Mouse (Mus musculus) stomach, embryonic 14.5 days (tissue): ENCODE results near the gene Herpud2. TPM values are rescaled to one million over a fixed set of nuclear protein-coding genes. Genes with fewer than 3 reads are reported as not detected.
"Not testable (repeated sequence)": the region's sequence is repeated elsewhere in the genome, so short reads cannot be mapped to it uniquely, and the experiment has no call there.

Experiments
- ATAC-seq: fragments of 200-750 bp; cut with Nextera tagmentation; 2 replicates; pipeline ENCODE4 v1.8.0; 2017; ENCODE audit warnings: low read depth, moderate TSS enrichment; ENCODE audit not compliant: insufficient number of reproducible peaks, insufficient read depth, low FRiP score
- H3K27ac ChIP-seq: fragments of 300-500 bp; sonication (generic); 2 replicates; pipeline ENCODE4 v1.5.1; 2014; ENCODE audit warnings: mild to moderate bottlenecking, low read length, moderate library complexity, mixed read lengths
- H3K27me3 ChIP-seq: fragments of 300-500 bp; sonication (generic); 2 replicates; pipeline ENCODE4 v1.6.1; 2014; ENCODE audit warnings: low read length, control low read depth, mixed read lengths; ENCODE audit not compliant: control insufficient read depth, insufficient read depth
- H3K36me3 ChIP-seq: fragments of 300-500 bp; sonication (generic); 2 replicates; pipeline ENCODE4 v1.6.1; 2014; ENCODE audit warnings: mild to moderate bottlenecking, control low read depth, low read length, moderate library complexity, mixed read lengths; ENCODE audit not compliant: control insufficient read depth, insufficient read depth
- H3K4me1 ChIP-seq: fragments of 300-500 bp; sonication (generic); 2 replicates; pipeline ENCODE4 v1.6.1; 2014; ENCODE audit warnings: low read length, control low read depth, mixed read lengths; ENCODE audit not compliant: control insufficient read depth, insufficient read depth
- H3K4me2 ChIP-seq: fragments of 300-500 bp; sonication (generic); replicated peaks from 2 replicates; pipeline ENCODE4 v1.6.1; 2014; ENCODE audit warnings: low read depth, low read length, control low read depth
- H3K4me3 ChIP-seq: fragments of 300-500 bp; sonication (generic); 2 replicates; pipeline ENCODE4 v1.5.1; 2014; ENCODE audit warnings: low read depth, low read length, control low read depth
- H3K9ac ChIP-seq: fragments of 300-500 bp; sonication (generic); replicated peaks from 2 replicates; pipeline ENCODE4 v1.6.1; 2014; ENCODE audit warnings: low read depth, mild to moderate bottlenecking, control low read depth, low read length, moderate library complexity, mixed read lengths
- H3K9me3 ChIP-seq: fragments of 300-500 bp; sonication (generic); 2 replicates; pipeline ENCODE4 v1.6.1; 2016; ENCODE audit warnings: low read depth, low read length, control low read depth; ENCODE audit not compliant: control insufficient read depth
- WGBS: fragments of 180-500 bp; shearing (Covaris S2); extraction: QIAGEN DNeasy Blood & Tissue Kit; methylation state at CpG from one replicate; pipeline ENCODE4 v1.1.7; 2014; 5-methylcytosine and 5-hydroxymethylcytosine counted together
- polyA plus RNA-seq: library from polyadenylated mRNA; unstranded; fragments of >200 nt; fragmentation: Nextera tagmentation; extraction: Ambion mirVana; gene quantifications from 2 replicates; pipeline ENCODE4 v1.2.1, GENCODE M21; 2014

The Herpud2 gene
- polyA plus RNA-seq, 1 experiment from 2014 or later: 32.4 TPM

DNA sequence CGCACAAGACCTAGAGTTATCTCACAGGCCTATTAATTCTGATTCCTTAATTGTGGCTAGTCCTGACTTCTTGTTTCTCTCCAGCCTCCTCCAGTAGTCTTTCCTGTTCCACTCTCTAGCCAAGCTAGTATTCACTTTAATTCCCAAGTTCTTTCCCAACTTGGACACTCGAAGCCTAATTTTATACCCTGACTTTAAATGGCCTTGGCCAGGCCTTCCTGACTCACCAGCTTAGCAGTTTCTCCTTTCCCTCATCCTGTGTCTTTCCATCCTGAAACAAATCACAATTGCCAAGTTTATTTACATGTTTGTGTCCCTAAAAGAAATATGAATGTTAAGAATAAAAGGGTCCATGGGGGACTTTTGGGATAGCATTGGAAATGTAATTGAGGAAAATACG, 9.6 kb downstream of the Herpud2 start:
- no peak overlapping the region for H3K9ac ChIP-seq
- H3K36me3 ChIP-seq: no peaks in the 10 kb centered on the region; the same call in 1 of the 2 replicates
- no peak overlapping the region for H3K4me3 ChIP-seq
- no peaks in the 10 kb centered on the region for H3K9me3 ChIP-seq
- WGBS: 94% methylated on average over 3 of the region's 3 CpGs
- H3K4me2 ChIP-seq: no peak overlapping the region
- H3K4me1 ChIP-seq: no peaks in the 10 kb centered on the region
- no peak for ATAC-seq
- no peaks in the 10 kb centered on the region for H3K27me3 ChIP-seq
- no peak overlapping the region for H3K27ac ChIP-seq

DNA sequence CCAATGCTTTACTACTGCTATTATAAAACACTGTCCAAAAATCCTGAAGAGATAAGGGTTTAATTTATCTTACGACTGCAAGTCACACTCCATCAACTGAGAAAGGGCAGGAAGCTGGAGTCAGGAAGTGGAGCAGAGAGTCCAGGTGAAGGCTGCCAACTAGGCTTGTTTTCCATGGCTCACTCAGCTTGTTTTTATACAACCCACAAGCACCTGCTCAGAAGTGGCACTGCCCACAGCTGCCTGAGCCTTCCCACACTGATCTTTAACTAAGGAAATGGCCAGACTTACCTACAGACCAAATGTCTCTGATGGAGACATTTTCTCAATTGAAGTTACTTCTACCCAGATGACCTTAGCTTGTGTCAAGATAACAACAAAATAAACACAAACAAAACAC, 11.3 kb downstream of the Herpud2 start:
- no peak for ATAC-seq
- H3K27ac ChIP-seq: no peak overlapping the region

DNA sequence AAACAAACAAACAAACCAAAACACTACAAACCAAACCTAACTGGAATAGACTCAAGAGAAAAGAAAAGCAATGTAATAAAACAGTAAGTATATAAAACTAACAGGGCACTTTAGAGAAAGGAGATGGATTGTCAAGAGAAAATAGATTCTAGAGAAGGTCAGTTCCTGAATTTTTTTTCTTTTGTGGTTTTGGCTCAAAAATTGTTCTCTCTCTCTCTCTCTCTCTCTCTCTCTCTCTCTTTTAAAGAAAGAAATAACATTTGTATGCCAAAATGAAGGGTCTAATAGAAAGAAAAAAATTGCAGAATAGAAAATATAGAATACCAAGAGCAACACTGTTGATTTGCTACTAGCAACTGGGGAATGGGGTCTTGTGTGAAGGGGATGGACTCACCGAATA, 12.7 kb downstream of the Herpud2 start:
- 90% methylated on average over 1 of the region's 1 CpGs for WGBS
- no peaks in the 10 kb centered on the region for H3K27me3 ChIP-seq
- H3K4me3 ChIP-seq: no peak overlapping the region
- no peak overlapping the region for H3K9ac ChIP-seq
- H3K4me2 ChIP-seq: no peak overlapping the region
- H3K9me3 ChIP-seq: no peaks in the 10 kb centered on the region
- no peak for ATAC-seq
- H3K4me1 ChIP-seq: no peaks in the 10 kb centered on the region
- no peak overlapping the region for H3K27ac ChIP-seq
- H3K36me3 ChIP-seq: no peaks in the 10 kb centered on the region

More for the DNA sequence above, 11.3 kb downstream of the Herpud2 start:
- H3K36me3 ChIP-seq: no peaks in the 10 kb centered on the region
- WGBS: 45% methylated on average over 1 of the region's 1 CpGs
- H3K4me2 ChIP-seq: no peak overlapping the region
- no peaks in the 10 kb centered on the region for H3K27me3 ChIP-seq
- no peak overlapping the region for H3K9ac ChIP-seq
- no peak overlapping the region for H3K4me3 ChIP-seq
- no peaks in the 10 kb centered on the region for H3K9me3 ChIP-seq
- H3K4me1 ChIP-seq: no peaks in the 10 kb centered on the region

DNA sequence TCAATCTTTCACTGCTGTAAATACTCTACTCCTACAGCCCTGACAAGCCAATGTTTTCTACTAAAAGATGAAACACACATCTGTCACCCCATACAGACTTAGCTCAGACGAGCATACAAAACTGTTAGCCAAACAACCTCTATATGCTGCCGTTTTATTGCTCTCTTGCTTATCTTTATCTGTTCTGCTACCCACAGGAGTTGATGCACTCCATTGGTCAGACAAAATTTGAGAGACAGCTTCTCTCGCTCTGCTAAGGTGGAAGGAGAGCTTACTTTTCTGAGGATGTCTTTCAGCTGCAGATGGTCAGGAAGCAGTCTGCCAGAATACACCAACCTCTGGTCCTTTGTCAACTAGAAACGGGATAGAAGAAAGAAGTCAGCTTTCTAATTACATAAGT, 18.7 kb downstream of the Herpud2 start:
- peak overlapping the region; percentile 12; the same call in 1 of the 2 replicates for H3K27ac ChIP-seq
- no peak for ATAC-seq
- H3K4me2 ChIP-seq: no peak overlapping the region
- no peaks in the 10 kb centered on the region for H3K27me3 ChIP-seq
- peaks cover 6% of the 10 kb centered on the region; the same call in 1 of the 2 replicates for H3K36me3 ChIP-seq
- no peak overlapping the region for H3K4me3 ChIP-seq
- H3K9me3 ChIP-seq: no peaks in the 10 kb centered on the region
- H3K9ac ChIP-seq: no peak overlapping the region
- 55% methylated on average over 4 of the region's 4 CpGs for WGBS
- 0 out of 2 replicates have a peak, but pooled peaks cover 2% of the 10 kb centered on the region for H3K4me1 ChIP-seq

DNA sequence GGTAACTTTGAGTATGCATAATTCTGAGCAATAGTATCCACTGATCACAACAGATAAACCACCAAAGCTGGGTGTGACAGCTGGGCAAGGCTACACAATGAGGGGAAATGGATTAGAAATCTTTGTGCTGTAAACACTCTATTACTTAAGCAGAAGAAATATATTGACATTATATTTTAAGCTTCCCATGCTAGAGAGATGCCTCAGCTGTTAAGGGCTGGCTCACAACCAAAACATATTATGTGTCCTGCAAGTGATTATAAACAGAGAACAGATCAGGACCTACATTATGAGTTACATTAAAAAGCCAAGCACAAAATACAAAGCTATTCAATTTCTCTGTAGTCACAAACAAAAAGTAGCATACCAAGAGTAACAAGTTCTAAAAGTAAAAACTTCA, 19.4 kb downstream of the Herpud2 start:
- H3K4me2 ChIP-seq: no peak overlapping the region
- ATAC-seq: no peak
- no peak overlapping the region; the same call in 1 of the 2 replicates for H3K27ac ChIP-seq

DNA sequence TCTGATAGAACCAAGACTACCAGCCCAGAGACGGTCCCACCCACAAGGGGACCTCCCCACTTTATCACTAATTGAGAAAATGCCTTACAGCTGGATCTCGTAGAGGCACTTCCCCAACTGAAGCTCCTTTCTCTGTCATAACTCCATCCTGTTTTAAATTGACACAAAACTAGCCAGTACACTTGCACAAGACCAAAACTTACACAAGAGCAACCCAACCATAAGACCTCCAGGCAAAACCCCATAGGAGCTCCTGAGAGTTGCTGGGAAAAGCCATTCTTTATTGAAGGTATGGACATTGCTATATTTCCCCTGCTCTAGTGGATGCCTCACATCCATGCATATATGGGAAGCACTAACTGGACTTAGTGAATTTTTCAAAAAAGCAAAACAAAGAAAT, 27.6 kb downstream of the Herpud2 start:
- Histone ChIP-seq H3K9ac (no peak overlapping the region), H3K36me3 (peaks cover 6% of the 10 kb centered on the region; the same call in 1 of the 2 replicates), H3K4me3 (no peak overlapping the region), H3K27ac (no peak overlapping the region), H3K4me2 (no peak overlapping the region), H3K27me3 (no peaks in the 10 kb centered on the region), H3K9me3 (no peaks in the 10 kb centered on the region), H3K4me1 (no peaks in the 10 kb centered on the region)
- ATAC-seq: no peak
- 81% methylated on average over 2 of the region's 2 CpGs for WGBS

More for the DNA sequence above, 19.4 kb downstream of the Herpud2 start:
- H3K4me3 ChIP-seq: no peak overlapping the region
- peaks cover 6% of the 10 kb centered on the region; the same call in 1 of the 2 replicates for H3K36me3 ChIP-seq
- no peak overlapping the region for H3K9ac ChIP-seq
- 0 out of 2 replicates have a peak, but pooled peaks cover 2% of the 10 kb centered on the region for H3K4me1 ChIP-seq
- H3K9me3 ChIP-seq: no peaks in the 10 kb centered on the region
- H3K27me3 ChIP-seq: no peaks in the 10 kb centered on the region

DNA sequence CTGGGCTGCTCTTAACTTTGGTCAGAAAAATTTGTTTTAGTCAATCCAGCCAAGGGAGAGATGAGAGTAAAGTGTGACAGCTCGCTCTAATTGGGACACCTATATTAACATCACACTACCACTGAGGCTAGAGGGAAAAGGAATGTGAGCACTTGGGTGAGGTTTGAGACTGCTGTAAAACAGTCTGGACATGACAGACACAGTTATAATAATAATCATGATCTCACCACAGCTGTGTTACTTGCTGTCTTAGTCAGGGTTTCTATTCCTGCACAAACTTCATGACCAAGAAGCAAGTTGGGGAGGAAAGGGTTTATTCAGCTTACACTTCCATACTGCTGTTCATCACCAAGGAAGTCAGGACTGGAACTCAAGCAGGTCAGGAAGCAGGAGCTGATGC, 28.0 kb downstream of the Herpud2 start:
- H3K27me3 ChIP-seq, H3K9ac ChIP-seq, H3K36me3 ChIP-seq, ATAC-seq, H3K4me2 ChIP-seq, H3K27ac ChIP-seq, H3K4me1 ChIP-seq, H3K9me3 ChIP-seq, H3K4me3 ChIP-seq: not testable (repeated sequence)
- 100% methylated on average over 1 of the region's 1 CpGs for WGBS

DNA sequence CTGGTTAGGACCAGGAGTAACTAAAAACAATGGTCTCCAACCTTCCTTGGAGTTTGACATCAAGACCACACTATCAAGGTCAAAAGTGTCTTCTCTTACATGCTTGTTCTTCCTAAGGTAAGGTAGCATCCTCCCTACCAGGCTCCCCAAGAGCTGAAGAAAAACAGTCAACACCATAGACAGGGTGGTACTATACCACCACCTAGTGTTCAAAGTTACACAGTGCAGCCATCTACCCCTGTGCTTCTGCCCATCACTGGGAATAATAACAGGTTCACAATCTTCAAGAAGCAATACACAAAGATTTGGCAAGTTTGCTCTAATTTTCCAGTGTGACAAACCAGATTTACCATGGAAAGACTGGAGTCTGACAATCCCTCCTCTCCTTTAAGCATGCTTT, 47.0 kb downstream of the Herpud2 start:
- Histone ChIP-seq H3K4me2 (no peak overlapping the region), H3K36me3 (peaks cover 20% of the 10 kb centered on the region), H3K9me3 (no peaks in the 10 kb centered on the region), H3K9ac (no peak overlapping the region), H3K4me1 (no peaks in the 10 kb centered on the region), H3K27me3 (no peaks in the 10 kb centered on the region), H3K27ac (no peak overlapping the region), H3K4me3 (no peak overlapping the region)
- ATAC-seq: no peak

DNA sequence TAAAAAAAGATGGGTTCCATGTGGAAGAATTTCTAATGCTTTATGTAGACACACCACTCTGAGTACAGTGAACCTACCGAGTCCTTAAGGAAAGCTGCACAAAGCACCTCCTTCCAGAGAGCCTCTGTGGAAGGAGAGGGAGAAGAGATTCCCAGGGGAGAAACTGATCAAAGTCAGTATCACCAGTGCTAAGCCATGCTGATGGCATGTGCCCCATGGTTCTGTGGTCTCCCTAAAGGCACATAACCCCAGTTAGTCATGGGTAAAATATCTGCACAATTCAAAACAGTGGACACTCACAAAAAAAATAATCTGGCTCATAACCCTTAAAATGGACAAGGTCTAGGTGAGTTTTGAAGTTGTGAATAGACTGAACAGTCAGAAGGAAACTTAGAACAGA, 48.7 kb downstream of the Herpud2 start:
- H3K4me1 ChIP-seq: no peaks in the 10 kb centered on the region
- H3K4me2 ChIP-seq: no peak overlapping the region
- peaks cover 20% of the 10 kb centered on the region for H3K36me3 ChIP-seq
- H3K9me3 ChIP-seq: no peaks in the 10 kb centered on the region
- ATAC-seq: no peak
- no peak overlapping the region for H3K9ac ChIP-seq
- no peak overlapping the region for H3K4me3 ChIP-seq
- WGBS: 77% methylated on average over 1 of the region's 1 CpGs
- H3K27ac ChIP-seq: no peak overlapping the region
- H3K27me3 ChIP-seq: no peaks in the 10 kb centered on the region
